Mouse (Mus musculus) hindbrain, embryonic 10.5 days (tissue): ENCODE results near the gene Nop16. TPM values are rescaled to one million over a fixed set of nuclear protein-coding genes. Genes with fewer than 3 reads are reported as not detected.
"Not testable (repeated sequence)": the region's sequence is repeated elsewhere in the genome, so short reads cannot be mapped to it uniquely, and the experiment has no call there.

Experiments
- DNase-seq: peaks from one replicate; pipeline ENCODE4 v3.0.0-alpha.2; 2017; ENCODE audit warnings: low spot score
- H3K27ac ChIP-seq: fragments of 300-500 bp; sonication (generic); 2 replicates; pipeline ENCODE4 v1.5.1; 2016; ENCODE audit warnings: mild to moderate bottlenecking, moderate library complexity
- H3K27me3 ChIP-seq: fragments of 300-500 bp; sonication (generic); 2 replicates; pipeline ENCODE4 v1.6.1; 2016; ENCODE audit warnings: mild to moderate bottlenecking; ENCODE audit not compliant: poor library complexity, insufficient read depth, severe bottlenecking
- H3K36me3 ChIP-seq: fragments of 300-500 bp; sonication (generic); 2 replicates; pipeline ENCODE4 v1.6.1; 2016; ENCODE audit warnings: mild to moderate bottlenecking, moderate library complexity
- H3K4me1 ChIP-seq: fragments of 300-500 bp; sonication (generic); replicated peaks from 2 replicates; pipeline ENCODE4 v1.6.1; 2016; ENCODE audit warnings: mild to moderate bottlenecking
- H3K4me3 ChIP-seq: fragments of 300-500 bp; sonication (generic); 2 replicates; pipeline ENCODE4 v1.5.1; 2016; ENCODE audit warnings: mild to moderate bottlenecking, moderate library complexity
- H3K9me3 ChIP-seq: fragments of 300-500 bp; sonication (generic); 2 replicates; pipeline ENCODE4 v1.6.1; 2016; ENCODE audit warnings: mild to moderate bottlenecking, moderate library complexity
- WGBS: fragments of 180-500 bp; shearing (Covaris S2); methylation state at CpG from one replicate; pipeline ENCODE4 v1.1.7; 2016; 5-methylcytosine and 5-hydroxymethylcytosine counted together
- polyA plus RNA-seq: library from polyadenylated mRNA; unstranded; fragments of >200 nt; fragmentation: Nextera tagmentation; extraction: Ambion mirVana; gene quantifications from 2 replicates; pipeline ENCODE4 v1.2.1, GENCODE M21; 2016

Nop16 gene
- 80.8 and 101 TPM in 2 replicates for polyA plus RNA-seq

GRCm38 (mm10) chr13:54589996-54590951 is at the start of gene Nop16, which contains the start of gene Higd2a:
Nop16 (minus strand) TSS chr13:54590090.
Higd2a (plus strand) TSS chr13:54590207.
- Histone ChIP-seq H3K36me3 (peaks cover 48% of the 10 kb centered on the region), H3K4me3 (peak within 1 kb of the TSS; percentile 86), H3K4me1 (peaks cover 26% of the 10 kb centered on the region), H3K9me3 (no peaks in the 10 kb centered on the region), H3K27ac (peak within 1 kb of the TSS; percentile 86), H3K27me3 (no peaks in the 10 kb centered on the region)
- under 1% methylated on average over 51 of the region's 51 CpGs for WGBS
- peak; percentile 96 for DNase-seq

GRCm38 (mm10) chr13:54635011-54635410 is 45.1 kb upstream of the Nop16 start:
- DNase-seq, result no peak
- no peaks in the 10 kb centered on the region for H3K9me3 ChIP-seq
- no peak overlapping the region for H3K4me3 ChIP-seq
- no peaks in the 10 kb centered on the region for H3K27me3 ChIP-seq
- no peak overlapping the region for H3K27ac ChIP-seq
- peaks cover 80% of the 10 kb centered on the region for H3K36me3 ChIP-seq
- H3K4me1 ChIP-seq, result no peaks in the 10 kb centered on the region
- 99% methylated on average over 3 of the region's 3 CpGs for WGBS

- no peaks in the 10 kb centered on the region for H3K4me1 ChIP-seq
- H3K27me3 ChIP-seq, result no peaks in the 10 kb centered on the region
- 83% methylated on average over 3 of the region's 3 CpGs for WGBS
- H3K27ac ChIP-seq, result no peak overlapping the region
- no peak overlapping the region for H3K4me3 ChIP-seq
- H3K36me3 ChIP-seq, result peaks cover 67% of the 10 kb centered on the region
- DNase-seq, result no peak
- no peaks in the 10 kb centered on the region for H3K9me3 ChIP-seq
Observed at GRCm38 (mm10) chr13:54632731-54633277, 42.9 kb upstream of the Nop16 start.

- 91% methylated on average over 4 of the region's 4 CpGs for WGBS
- DNase-seq, result no peak
- no peaks in the 10 kb centered on the region for H3K9me3 ChIP-seq
- H3K4me3 ChIP-seq, result no peak overlapping the region
- peaks cover 3% of the 10 kb centered on the region; the same call in 1 of the 2 replicates for H3K4me1 ChIP-seq
- peaks cover 61% of the 10 kb centered on the region for H3K36me3 ChIP-seq
- no peak overlapping the region for H3K27ac ChIP-seq
- no peaks in the 10 kb centered on the region for H3K27me3 ChIP-seq
Observed at GRCm38 (mm10) chr13:54629128-54629527, 39.2 kb upstream of the Nop16 start.

GRCm38 (mm10) chr13:54621960-54622521 is 32.2 kb upstream of the Nop16 start:
- Histone ChIP-seq H3K27me3 (no peaks in the 10 kb centered on the region), H3K36me3 (peaks cover 24% of the 10 kb centered on the region), H3K27ac (peak overlapping the region; percentile 98), H3K4me1 (peaks cover 23% of the 10 kb centered on the region), H3K9me3 (no peaks in the 10 kb centered on the region), H3K4me3 (peak overlapping the region; percentile 84)
- DNase-seq, result no peak
- WGBS, result 3% methylated on average over 27 of the region's 27 CpGs

- Histone ChIP-seq H3K4me1 (peaks cover 23% of the 10 kb centered on the region), H3K9me3 (no peaks in the 10 kb centered on the region), H3K27me3 (no peaks in the 10 kb centered on the region), H3K4me3 (peak within 1 kb of the TSS; percentile 84), H3K27ac (peak within 1 kb of the TSS; percentile 98), H3K36me3 (peaks cover 18% of the 10 kb centered on the region)
- peak; percentile 99 for DNase-seq
- 12% methylated on average over 44 of the region's 44 CpGs for WGBS
Observed at GRCm38 (mm10) chr13:54621155-54621932, 31.5 kb upstream of the Nop16 start, which contains the start of gene Faf2. Faf2 (plus strand) TSS chr13:54621784.

GRCm38 (mm10) chr13:54616998-54617397 is 27.1 kb upstream of the Nop16 start:
- no peak for DNase-seq
- H3K4me1 ChIP-seq, result no peaks in the 10 kb centered on the region
- no peak overlapping the region for H3K27ac ChIP-seq
- no peaks in the 10 kb centered on the region for H3K36me3 ChIP-seq
- H3K4me3 ChIP-seq, result no peak overlapping the region
- no peaks in the 10 kb centered on the region for H3K27me3 ChIP-seq
- 71% methylated on average over 6 of the region's 6 CpGs for WGBS
- H3K9me3 ChIP-seq, result no peaks in the 10 kb centered on the region

- Histone ChIP-seq H3K9me3 (no peaks in the 10 kb centered on the region), H3K4me3 (no peak overlapping the region), H3K4me1 (peaks cover 5% of the 10 kb centered on the region), H3K27me3 (peaks cover 1% of the 10 kb centered on the region; the same call in 1 of the 2 replicates), H3K27ac (no peak overlapping the region), H3K36me3 (no peaks in the 10 kb centered on the region)
- 86% methylated on average over 8 of the region's 8 CpGs for WGBS
- no peak for DNase-seq
Observed at GRCm38 (mm10) chr13:54616307-54616706, 26.4 kb upstream of the Nop16 start.

GRCm38 (mm10) chr13:54613141-54613540 is 23.3 kb upstream of the Nop16 start:
- not testable (repeated sequence) for H3K36me3 ChIP-seq, H3K9me3 ChIP-seq, H3K27ac ChIP-seq, H3K4me3 ChIP-seq, DNase-seq
- WGBS, result 89% methylated on average over 8 of the region's 8 CpGs
- peaks cover 29% of the 10 kb centered on the region for H3K4me1 ChIP-seq
- peaks cover 31% of the 10 kb centered on the region for H3K27me3 ChIP-seq

- DNase-seq, result peak; percentile 85
- Histone ChIP-seq H3K27ac (peak within 1 kb of the TSS; percentile 87), H3K27me3 (peaks cover 38% of the 10 kb centered on the region), H3K9me3 (no peaks in the 10 kb centered on the region), H3K4me3 (peak within 1 kb of the TSS; percentile 76), H3K4me1 (peaks cover 29% of the 10 kb centered on the region), H3K36me3 (no peaks in the 10 kb centered on the region)
- WGBS, result under 1% methylated on average over 66 of the region's 66 CpGs
Observed at GRCm38 (mm10) chr13:54610972-54611754, 21.3 kb upstream of the Nop16 start, which contains the start of gene Cltb. Cltb (minus strand) TSS chr13:54611344.

GRCm38 (mm10) chr13:54610613-54610971 is 20.7 kb upstream of the Nop16 start:
- Histone ChIP-seq H3K4me1 (peaks cover 29% of the 10 kb centered on the region), H3K4me3 (peak overlapping the region; percentile 76), H3K36me3 (no peaks in the 10 kb centered on the region), H3K27me3 (peaks cover 41% of the 10 kb centered on the region), H3K27ac (peak overlapping the region; percentile 87), H3K9me3 (no peaks in the 10 kb centered on the region)
- DNase-seq, result no peak
- WGBS, result 7% methylated on average over 13 of the region's 13 CpGs
